Mouse (Mus musculus) E14TG2a.4 (cell line): ENCODE data around the gene Zfp780b.
A peak's percentile ranks its signal among the peaks of the same experiment; 100 is the strongest.
"Not testable (repeated sequence)": the region's sequence is repeated elsewhere in the genome, so short reads cannot be mapped to it uniquely, and the experiment has no call there.

ENCODE experiments used
- H3K27me3 ChIP-seq: 2 replicates; pipeline ENCODE4 v1.6.1; 2014; ENCODE audit warnings: low read length, control low read depth; ENCODE audit not compliant: insufficient read depth
- H3K36me3 ChIP-seq: 2 replicates; pipeline ENCODE4 v1.6.1; 2014; ENCODE audit warnings: low read length, control low read depth; ENCODE audit not compliant: insufficient read depth
- H3K4me1 ChIP-seq: replicated peaks from 2 replicates; pipeline ENCODE4 v1.6.1; 2014; ENCODE audit warnings: low read depth, low read length, control low read depth
- H3K4me3 ChIP-seq: replicated peaks from 2 replicates; pipeline ENCODE4 v1.5.1; 2014; ENCODE audit warnings: mild to moderate bottlenecking, low read length
- H3K9me3 ChIP-seq: 2 replicates; pipeline ENCODE4 v1.6.1; 2014; ENCODE audit warnings: low read length, control low read depth
- CTCF ChIP-seq: conservative IDR thresholded peaks from 2 replicates; pipeline ENCODE4 v1.5.1; 2014; ENCODE audit warnings: low read length
- NANOG ChIP-seq: IDR thresholded peaks from 2 replicates; pipeline ENCODE4 v1.6.1; 2014; ENCODE audit warnings: borderline replicate concordance, low read length, mixed read lengths
- POU5F1 ChIP-seq: IDR thresholded peaks from 2 replicates; pipeline ENCODE4 v1.6.1; 2014; ENCODE audit warnings: low read length, borderline replicate concordance

Zfp780b gene

DNA sequence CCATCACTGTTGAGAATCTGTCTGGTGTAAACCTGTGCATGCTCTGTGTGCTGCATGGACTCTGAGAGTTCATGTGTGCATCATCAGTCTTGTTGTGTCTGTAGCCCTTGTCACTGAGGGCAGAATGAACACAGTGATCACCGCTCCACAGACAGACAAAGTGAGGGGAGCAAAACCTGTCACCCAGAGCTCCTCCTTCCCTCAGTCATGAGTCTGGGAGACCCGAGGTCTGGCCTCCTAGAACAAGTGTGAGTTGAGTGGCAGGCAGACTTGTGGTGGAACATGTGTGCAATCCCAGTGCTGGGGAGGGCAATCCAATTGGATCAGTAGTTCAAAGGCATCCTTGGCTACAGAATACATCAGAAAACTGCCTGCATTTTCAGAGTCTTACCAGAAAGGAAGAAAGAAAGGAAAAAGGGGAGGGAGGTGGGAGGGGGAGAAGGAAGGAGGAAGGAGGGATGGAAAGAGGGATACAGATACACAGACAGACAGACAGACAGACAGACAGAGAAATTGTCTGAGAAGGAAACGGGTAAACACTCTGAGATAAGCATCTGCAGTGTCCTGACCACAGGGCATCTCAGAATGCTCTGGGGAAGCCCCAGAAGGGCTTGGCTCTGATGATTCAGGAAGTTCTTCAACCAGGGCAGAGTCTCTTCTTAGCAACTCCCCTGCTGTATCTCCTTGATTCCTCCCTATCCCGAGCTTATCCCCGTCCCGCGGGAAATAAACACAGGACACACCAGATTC, 45.7 kb downstream of the Zfp780b start:
- Histone ChIP-seq H3K36me3 (no peaks in the 10 kb centered on the region), H3K4me1 (peaks cover 10% of the 10 kb centered on the region; the same call in 1 of the 2 replicates), H3K27me3 (no peaks in the 10 kb centered on the region), H3K4me3 (no peak overlapping the region), H3K9me3 (no peaks in the 10 kb centered on the region)
- TF ChIP-seq NANOG (no peak), CTCF (no peak), POU5F1 (no peak)

DNA sequence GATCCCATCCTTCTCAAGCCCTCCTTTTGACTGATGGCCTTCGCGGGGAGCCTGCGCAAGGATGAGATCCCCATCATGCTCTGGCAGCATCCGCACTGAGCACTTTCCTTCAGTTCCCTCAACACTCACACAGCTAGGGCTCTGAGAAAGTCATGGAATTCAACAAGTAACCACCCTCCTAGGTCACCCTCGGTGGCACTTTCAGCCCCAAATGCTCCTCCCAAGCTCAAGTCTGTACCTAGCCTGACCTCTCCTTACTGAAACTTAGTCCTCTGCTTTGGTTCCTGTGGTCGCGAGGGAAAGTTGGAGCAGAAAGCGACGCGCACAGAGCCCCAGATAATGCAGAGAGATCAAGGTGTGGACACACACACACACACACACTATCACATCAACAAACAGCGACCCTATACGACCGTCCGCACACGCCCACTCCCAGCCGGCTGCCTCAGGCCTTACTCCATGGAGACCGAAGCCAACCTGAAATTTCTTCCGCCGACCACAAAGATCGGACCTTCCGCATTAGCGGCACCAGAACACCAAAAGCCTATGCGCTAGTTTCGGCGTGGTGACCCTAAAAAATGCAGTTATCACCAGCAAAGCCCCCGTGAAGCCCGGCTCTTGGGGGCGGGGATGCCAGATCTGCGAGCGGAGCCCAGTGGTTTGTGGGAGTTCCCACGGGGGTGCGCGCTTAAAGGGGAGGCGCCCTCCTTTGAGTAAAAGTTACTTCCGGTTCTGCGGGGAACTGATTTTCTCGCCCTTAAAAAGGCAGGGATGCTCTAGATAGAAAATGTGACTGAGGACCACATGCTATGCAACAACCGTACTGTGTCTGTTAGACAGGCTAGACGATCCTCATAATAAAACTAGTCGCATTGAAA, 49.9 kb downstream of the Zfp780b start, which contains the start of gene Zfp974:
Gene Zfp974, minus strand, starts transcription at position 643 of the 878 bp plus-strand sequence.
- Histone ChIP-seq H3K4me1 (peaks cover 10% of the 10 kb centered on the region; the same call in 1 of the 2 replicates), H3K9me3 (no peaks in the 10 kb centered on the region), H3K36me3 (no peaks in the 10 kb centered on the region), H3K27me3 (no peaks in the 10 kb centered on the region), H3K4me3 (peak within 1 kb of the TSS; percentile 82)
- no peak for TF ChIP-seq POU5F1
- no peak for TF ChIP-seq CTCF
- TF ChIP-seq NANOG, result no peak

DNA sequence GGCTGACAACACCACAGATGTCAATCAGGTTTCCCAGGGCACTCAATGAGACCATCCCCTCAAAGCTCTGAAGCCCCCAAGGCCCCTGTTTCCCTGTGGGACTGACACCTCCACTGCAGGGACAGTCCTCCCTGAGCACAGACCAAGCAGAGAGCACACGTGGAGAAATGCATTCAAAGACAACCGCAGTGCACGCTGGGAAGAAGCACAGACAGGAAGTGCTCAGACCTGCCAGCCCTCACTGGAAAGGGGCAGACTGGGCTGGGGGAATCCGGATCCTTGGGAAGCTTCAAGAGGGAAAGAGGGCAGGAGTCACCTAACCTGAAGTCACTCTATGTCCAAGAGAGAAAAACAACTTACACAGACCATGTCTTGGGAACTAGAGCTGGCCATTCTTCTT, 51.9 kb downstream of the Zfp780b start:
- not testable (repeated sequence) for H3K4me1 ChIP-seq

DNA sequence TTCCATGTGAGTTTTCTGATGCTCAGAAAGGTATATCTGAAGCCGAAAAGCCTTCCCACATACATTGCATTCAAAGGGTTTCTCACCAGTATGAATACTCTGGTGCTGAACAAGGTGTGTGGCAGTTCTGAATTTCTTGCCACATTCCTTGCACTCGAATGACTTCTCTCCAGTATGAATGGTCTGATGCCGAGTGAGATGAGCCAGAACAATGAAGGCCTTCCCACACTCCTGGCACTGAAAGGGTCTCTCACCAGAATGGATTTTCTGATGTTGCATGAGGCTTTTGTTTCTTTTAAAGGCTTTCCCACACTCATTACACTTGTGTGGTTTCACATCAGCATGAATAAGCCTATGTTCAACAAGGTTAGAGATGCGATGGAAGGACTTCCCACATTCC, 68.0 kb downstream of the Zfp780b start:
- not testable (repeated sequence) for H3K36me3 ChIP-seq, H3K4me3 ChIP-seq, H3K4me1 ChIP-seq, H3K27me3 ChIP-seq, H3K9me3 ChIP-seq

More for the DNA sequence above, 51.9 kb downstream of the Zfp780b start:
- not testable (repeated sequence) for H3K9me3 ChIP-seq, H3K4me3 ChIP-seq, H3K27me3 ChIP-seq, H3K36me3 ChIP-seq
